Comparison of ENCODE assay signal across 27 mouse cellular contexts in the genomic region with DNA sequence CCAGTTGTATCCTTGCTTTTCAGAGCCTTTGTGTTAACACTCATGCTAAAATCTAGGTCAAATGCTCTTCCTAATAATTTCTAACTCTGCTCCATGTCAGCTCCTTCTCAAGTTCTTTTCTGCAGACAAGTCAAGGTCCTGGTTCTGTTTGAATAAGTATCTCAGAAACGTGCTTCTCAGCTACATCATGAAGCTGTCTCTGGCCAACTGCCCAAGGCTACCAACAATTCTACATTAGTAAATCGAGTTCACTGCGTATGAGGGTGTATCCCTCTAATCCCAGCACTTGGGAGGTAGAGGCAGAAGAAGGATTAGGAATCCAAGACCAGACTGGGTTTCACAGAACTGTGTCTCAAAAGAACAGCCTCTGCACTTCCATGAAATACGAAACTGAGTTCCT.
"Had no signal": no experiment of that assay in that cellular context is flagged by ENCODE, and none has a peak within 500 bp of the region (broad histone marks: within the 10 kb centered on the region; RNA-seq: fewer than 3 reads in every experiment).

No protein-coding gene starts in this region.

- DNase-seq: gastrocnemius, postnatal 14 days; gastrocnemius, postnatal 36 days; heart, adult 11 months; heart, adult 2 months; heart, postnatal 14 days; heart, postnatal 36 days; kidney, adult 11 months; kidney, adult 2 months; kidney, adult 9 months; kidney, postnatal 14 days; kidney, postnatal 36 days; layer of hippocampus, adult 9-11 months; layer of hippocampus, postnatal 36 days; left cerebral cortex, postnatal 4 days had no signal

- H3K27me3 ChIP-seq: hindbrain, embryonic 15.5 days; limb, embryonic 15.5 days; liver, embryonic 12.5 days had no signal

- H3K4me3 ChIP-seq: heart, adult 2 months; heart, embryonic 13.5 days; heart, embryonic 15.5 days; hindbrain, embryonic 13.5 days; hindbrain, embryonic 15.5 days; kidney, embryonic 15.5 days; limb, embryonic 13.5 days; limb, embryonic 15.5 days; liver, embryonic 12.5 days had no signal

- H3K36me3 ChIP-seq: liver, embryonic 12.5 days had no signal

- H3K27ac ChIP-seq: heart, adult 2 months; heart, embryonic 13.5 days; heart, embryonic 15.5 days; hindbrain, embryonic 13.5 days; hindbrain, embryonic 15.5 days; hindbrain, postnatal 0 days; kidney, embryonic 15.5 days; kidney, postnatal 0 days; limb, embryonic 13.5 days; limb, embryonic 15.5 days; liver, embryonic 12.5 days; liver, embryonic 14.5 days had no signal

- H3K4me2 ChIP-seq: heart, embryonic 11.5 days; heart, embryonic 13.5 days; heart, embryonic 15.5 days; hindbrain, embryonic 13.5 days; hindbrain, embryonic 15.5 days; kidney, embryonic 15.5 days; limb, embryonic 13.5 days; limb, embryonic 15.5 days; liver, embryonic 12.5 days had no signal

- H3K9ac ChIP-seq: heart, embryonic 13.5 days; heart, embryonic 15.5 days; hindbrain, embryonic 13.5 days; hindbrain, embryonic 15.5 days; kidney, embryonic 15.5 days; limb, embryonic 13.5 days; limb, embryonic 15.5 days; liver, embryonic 12.5 days; liver, embryonic 14.5 days had no signal

- ATAC-seq: hindbrain, postnatal 0 days; intestine, embryonic 16.5 days; liver, embryonic 12.5 days had no signal

- H3K9me3 ChIP-seq: heart, embryonic 13.5 days; heart, embryonic 15.5 days; hindbrain, embryonic 13.5 days; hindbrain, embryonic 15.5 days; kidney, embryonic 15.5 days; limb, embryonic 15.5 days; liver, embryonic 12.5 days had no signal

- H3K4me1 ChIP-seq: heart, embryonic 15.5 days; liver, embryonic 12.5 days had no signal
